Mouse (Mus musculus): Measurements from ENCODE around the gene Grid2.

DNA sequence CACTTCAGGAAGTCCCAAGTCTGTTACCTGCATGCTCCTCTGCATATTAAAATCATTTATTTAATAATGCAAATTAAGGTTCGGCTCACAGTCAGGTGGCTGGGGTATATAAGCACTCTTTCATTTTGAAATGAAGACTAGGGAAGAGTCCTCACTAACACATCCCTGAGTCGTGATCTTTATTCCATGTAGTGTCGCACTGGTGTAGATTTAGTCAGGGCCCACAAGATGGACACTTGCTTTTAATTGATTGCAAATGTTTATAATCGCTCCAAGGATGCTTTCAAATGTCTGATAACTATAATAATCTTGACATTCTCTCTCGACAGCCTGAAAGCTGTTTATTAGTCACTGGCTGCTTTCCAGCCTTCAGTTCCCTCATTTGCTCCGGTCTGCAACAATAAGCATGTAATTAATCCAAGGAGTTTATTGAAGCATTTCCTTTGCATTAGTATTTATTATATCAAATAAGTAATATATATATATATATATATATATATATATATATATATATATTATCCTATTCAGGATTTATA, 661.4 kb downstream of the Grid2 start:
- TF ChIP-seq CTCF (conservative IDR thresholded peaks at IDR 0.05; ENCODE audit: low read length) (no peak), NANOG (IDR thresholded peaks at IDR 0.05; ENCODE audit: borderline replicate concordance, low read length) (no peak), POU5F1 (IDR thresholded peaks at IDR 0.05; ENCODE audit: borderline replicate concordance, low read length) (no peak)

Measured in E14TG2a.4 (cell line).